Comparison of ENCODE assay signal across 8 mouse cellular contexts in the genomic region with DNA sequence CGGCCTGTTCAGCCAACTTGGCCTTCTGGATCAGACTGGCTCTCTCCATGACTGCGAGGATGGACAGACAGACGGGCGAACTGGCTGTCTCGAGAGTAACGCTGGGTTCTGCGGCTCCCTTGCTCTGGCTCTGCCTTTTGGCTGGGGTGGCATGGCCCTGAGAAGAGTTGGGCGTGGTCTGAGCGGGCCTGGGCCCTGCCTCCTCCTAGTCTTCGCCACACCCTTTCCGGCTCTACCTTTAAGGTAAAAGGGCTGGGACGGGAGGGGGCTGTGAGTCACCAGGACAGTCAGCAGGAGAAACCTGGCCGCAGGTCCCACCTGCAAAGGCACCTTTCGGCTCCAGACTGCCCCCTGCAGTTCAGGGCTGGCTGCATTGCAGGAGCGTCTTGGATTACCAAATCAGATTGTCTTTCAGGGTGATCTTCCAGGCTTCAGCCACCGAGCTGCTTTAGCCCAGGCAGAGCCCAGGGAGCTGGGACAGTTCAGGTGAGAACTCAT. TPM values are rescaled to one million over a fixed set of nuclear protein-coding genes. Genes with fewer than 3 reads are reported as not detected.
A peak's percentile ranks its signal among the peaks of the same experiment; 100 is the strongest.
DNase-seq lines count a peak whose midpoint lies in the region; ATAC-seq and TF ChIP-seq lines count a peak whose summit lies in the region.

A gene (minus strand): TSS at position 448 of the 498 bp plus-strand sequence.

- H3K27ac ChIP-seq in midbrain, embryonic 10.5 days (replicated peaks) = no peak within 1 kb of the TSS
- no peak within 1 kb of the TSS for H3K27ac ChIP-seq in midbrain, embryonic 16.5 days (ENCODE audit: low read length)
- H3K27ac ChIP-seq in cortical plate, adult 2 months (ENCODE audit: insufficient read depth, low read length) = no peak within 1 kb of the TSS

- no peak within 1 kb of the TSS for H3K4me2 ChIP-seq in midbrain, embryonic 16.5 days (ENCODE audit: low read length)

- TF ChIP-seq CTCF in cortical plate, adult 2 months (IDR thresholded peaks at IDR 0.05; ENCODE audit: extremely low read depth, insufficient read depth, low read length) = 0 out of 2 replicates have a peak, but pooled peaks have one; percentile 16

- WGBS in midbrain, embryonic 10.5 days = 4% methylated on average over 16 of the region's 16 CpGs
- WGBS in midbrain, embryonic 16.5 days = 2% methylated on average over 16 of the region's 16 CpGs

- ATAC-seq in midbrain, embryonic 16.5 days = no peak
- ATAC-seq in megakaryocyte progenitor cell, adult 5-6 weeks (replicated peaks; ENCODE audit: poor library complexity) = peak; percentile 23

- H3K27me3 ChIP-seq in midbrain, embryonic 10.5 days (ENCODE audit: low read depth, poor library complexity, severe bottlenecking) = peaks cover 73% of the 10 kb centered on the region
- peaks cover 42% of the 10 kb centered on the region for H3K27me3 ChIP-seq in midbrain, embryonic 16.5 days (ENCODE audit: control insufficient read depth, insufficient read depth, low read depth, low read length)

- H3K9me3 ChIP-seq in midbrain, embryonic 10.5 days (replicated peaks) = no peaks in the 10 kb centered on the region
- no peaks in the 10 kb centered on the region for H3K9me3 ChIP-seq in midbrain, embryonic 16.5 days (replicated peaks; ENCODE audit: control insufficient read depth, low read length, poor library complexity, severe bottlenecking)

- peak within 1 kb of the TSS; percentile 29 for H3K4me3 ChIP-seq in midbrain, embryonic 10.5 days
- H3K4me3 ChIP-seq in midbrain, embryonic 16.5 days (ENCODE audit: low read depth, low read length) = no peak within 1 kb of the TSS
- no peak within 1 kb of the TSS for H3K4me3 ChIP-seq in cortical plate, adult 2 months (ENCODE audit: insufficient read depth, low read length)

- DNase-seq in midbrain, embryonic 10.5 days (ENCODE audit: low spot score) = no peak
- DNase-seq in heart, postnatal 14 days = peak; percentile 28 to 48
- DNase-seq in kidney, postnatal 36 days = peak; percentile 74 to 88
- DNase-seq in testis, postnatal 10 days (ENCODE audit: low spot score) = peak; percentile 79
- DNase-seq in frontal cortex, postnatal 10 days (ENCODE audit: low spot score in 2 of 2) = no peak

- TF ChIP-seq POLR2A in cortical plate, adult 2 months (IDR thresholded peaks at IDR 0.05; ENCODE audit: extremely low read depth, insufficient read depth, low read length) = no peak

- H3K36me3 ChIP-seq in midbrain, embryonic 10.5 days = peaks cover 32% of the 10 kb centered on the region
- peaks cover 15% of the 10 kb centered on the region; the same call in 1 of the 2 replicates for H3K36me3 ChIP-seq in midbrain, embryonic 16.5 days (ENCODE audit: control insufficient read depth, insufficient read depth, low read length)

- intact Hi-C loops in heart, postnatal 14 days (cut with DNase I) = no loop called here

- H3K9ac ChIP-seq in midbrain, embryonic 16.5 days (ENCODE audit: low read depth, low read length) = no peak within 1 kb of the TSS

- peaks cover 29% of the 10 kb centered on the region for H3K4me1 ChIP-seq in midbrain, embryonic 10.5 days
- peaks cover 13% of the 10 kb centered on the region for H3K4me1 ChIP-seq in midbrain, embryonic 16.5 days (ENCODE audit: control insufficient read depth, insufficient read depth, low read length)
- peaks cover 2% of the 10 kb centered on the region; the same call in 1 of the 2 replicates for H3K4me1 ChIP-seq in cortical plate, adult 2 months (ENCODE audit: control insufficient read depth, insufficient read depth, low read length)

RNA-seq across cellular contexts. Expression of the gene that starts here (rescaled TPM):
- 7.8 and 9.9 TPM in 2 replicates for polyA plus RNA-seq in midbrain, embryonic 10.5 days (2016; fragmentation: Nextera tagmentation; extraction: Ambion mirVana)
- polyA plus RNA-seq in midbrain, embryonic 16.5 days (2015; fragmentation: Nextera tagmentation; extraction: Ambion mirVana) = 1.1 and 1.2 TPM in 2 replicates
- polyA plus RNA-seq in cortical plate, adult 2 months (2012; rRNA removed) = 2.1 and 2.6 TPM in 2 replicates
- total RNA-seq in heart, postnatal 14 days (2021) = 1 to 10 TPM; 1.9 TPM
- total RNA-seq in megakaryocyte progenitor cell, adult 5-6 weeks (2015) = 3.6 and 3.7 TPM in 2 replicates
- 2.9 and 4.7 TPM in 2 replicates for total RNA-seq in megakaryocyte progenitor cell, adult 5-6 weeks (2017)

Comparison
In these comparisons a context has a peak if more than half of its experiments do, and no peak if none do; other contexts are left out.
1. DNase-seq: peak in heart, postnatal 14 days (2 of 2), kidney, postnatal 36 days (2 of 2) and testis, postnatal 10 days (single experiment); none in midbrain, embryonic 10.5 days (single experiment) and frontal cortex, postnatal 10 days (0 of 2).